Mouse (Mus musculus) brain, embryonic 14.5 days (tissue): ENCODE measurements around the gene Bsn.

Experiments used
- CTCF ChIP-seq: fragments of 200-500 bp; IDR thresholded peaks from 2 replicates; pipeline ENCODE4 v1.5.1; 2012; ENCODE audit warnings: inconsistent platforms, mild to moderate bottlenecking, moderate library complexity, borderline replicate concordance; ENCODE audit not compliant: insufficient read depth, insufficient read length; ENCODE audit errors: extremely low read depth
- POLR2A ChIP-seq: fragments of 200-500 bp; IDR thresholded peaks from 2 replicates; pipeline ENCODE4 v1.6.1; 2012; ENCODE audit warnings: mild to moderate bottlenecking, inconsistent platforms, borderline replicate concordance; ENCODE audit not compliant: poor library complexity, insufficient read depth, insufficient read length, severe bottlenecking; ENCODE audit errors: extremely low read depth

GRCm38 (mm10) chr9:108138118-108138517, 52.1 kb downstream of the Bsn start:
- TF ChIP-seq CTCF = no peak
- TF ChIP-seq POLR2A = no peak
